Mouse (Mus musculus) limb, embryonic 15.5 days (tissue): ENCODE measurements around the gene Ramp2. TPM values are rescaled to one million over a fixed set of nuclear protein-coding genes. Genes with fewer than 3 reads are reported as not detected.

Experiments
- ATAC-seq: fragments of 200-750 bp; cut with Nextera tagmentation; 2 replicates; pipeline ENCODE4 v1.8.0; 2017; ENCODE audit warnings: low read depth, moderate TSS enrichment; ENCODE audit not compliant: insufficient number of reproducible peaks, low FRiP score, low TSS enrichment
- H3K27ac ChIP-seq: fragments of 300-500 bp; sonication (generic); 2 replicates; pipeline ENCODE4 v1.5.1; 2015; ENCODE audit warnings: moderate library complexity, mild to moderate bottlenecking, inconsistent platforms
- H3K27me3 ChIP-seq: fragments of 300-500 bp; sonication (generic); 2 replicates; pipeline ENCODE4 v1.6.1; 2015; ENCODE audit warnings: inconsistent platforms
- H3K36me3 ChIP-seq: fragments of 300-500 bp; sonication (generic); 2 replicates; pipeline ENCODE4 v1.6.1; 2015; ENCODE audit warnings: inconsistent platforms
- H3K4me1 ChIP-seq: fragments of 300-500 bp; sonication (generic); 2 replicates; pipeline ENCODE4 v1.6.1; 2015; ENCODE audit warnings: inconsistent platforms
- H3K4me2 ChIP-seq: fragments of 300-500 bp; sonication (generic); 2 replicates; pipeline ENCODE4 v1.6.1; 2015; ENCODE audit warnings: mild to moderate bottlenecking, inconsistent platforms
- H3K4me3 ChIP-seq: fragments of 300-500 bp; sonication (generic); 2 replicates; pipeline ENCODE4 v1.5.1; 2015; ENCODE audit warnings: mild to moderate bottlenecking, inconsistent platforms
- H3K9ac ChIP-seq: fragments of 300-500 bp; sonication (generic); 2 replicates; pipeline ENCODE4 v1.6.1; 2015; ENCODE audit warnings: inconsistent platforms
- H3K9me3 ChIP-seq: fragments of 300-500 bp; sonication (generic); 2 replicates; pipeline ENCODE4 v1.6.1; 2016; ENCODE audit warnings: inconsistent platforms
- WGBS: fragments of 180-500 bp; shearing (Covaris S2); methylation state at CpG from one replicate; pipeline ENCODE4 v1.1.7; 2015; 5-methylcytosine and 5-hydroxymethylcytosine counted together
- polyA plus RNA-seq: library from polyadenylated mRNA; unstranded; fragments of >200 nt; fragmentation: Nextera tagmentation; extraction: Ambion mirVana; gene quantifications from 2 replicates; pipeline ENCODE4 v1.2.1, GENCODE M21; 2015

Ramp2 gene
- 99.6 and 110 TPM in 2 replicates for polyA plus RNA-seq

- peak within 1 kb of the TSS; percentile 67 for H3K9ac ChIP-seq
- peak within 1 kb of the TSS; percentile 64 for H3K4me3 ChIP-seq
- ATAC-seq, result peak; percentile 69
- peak within 1 kb of the TSS; percentile 96 for H3K4me2 ChIP-seq
- no peaks in the 10 kb centered on the region for H3K9me3 ChIP-seq
- peaks cover 33% of the 10 kb centered on the region for H3K4me1 ChIP-seq
- no peaks in the 10 kb centered on the region for H3K36me3 ChIP-seq
- under 1% methylated on average over 61 of the region's 63 CpGs for WGBS
- H3K27me3 ChIP-seq, result peaks cover 12% of the 10 kb centered on the region
- peak within 1 kb of the TSS; percentile 82 for H3K27ac ChIP-seq
Measured at GRCm38 (mm10) chr11:101245855-101246701, at the start of gene Ramp2. TSS of gene Ramp2 (plus strand) at chr11:101246028.

DNA sequence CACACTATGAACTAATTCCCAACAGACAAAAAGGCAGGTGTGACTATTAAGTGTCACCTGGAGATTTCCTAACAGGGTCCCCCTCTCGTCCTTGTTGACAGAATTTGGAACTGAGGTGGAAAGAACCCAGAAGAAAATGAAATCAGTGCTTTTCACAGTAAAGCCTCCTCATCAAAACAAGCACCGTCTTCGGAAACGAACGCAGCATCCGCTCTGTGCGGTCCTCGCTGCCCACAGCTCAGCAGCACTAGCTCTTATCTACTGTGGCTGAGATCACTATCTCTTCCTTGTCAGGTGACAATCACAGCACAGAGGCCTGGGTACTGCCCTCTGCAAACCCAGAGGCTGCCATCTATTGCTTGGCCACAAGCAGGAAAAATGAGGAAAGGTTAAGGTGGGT lies 49.7 kb upstream of the Ramp2 start:
- H3K9me3 ChIP-seq, result no peaks in the 10 kb centered on the region
- H3K36me3 ChIP-seq, result peaks cover 86% of the 10 kb centered on the region
- no peaks in the 10 kb centered on the region for H3K27me3 ChIP-seq
- H3K4me2 ChIP-seq, result no peak overlapping the region
- 91% methylated on average over 8 of the region's 8 CpGs for WGBS
- no peak for ATAC-seq
- H3K4me3 ChIP-seq, result no peak overlapping the region
- no peak overlapping the region for H3K27ac ChIP-seq
- no peak overlapping the region for H3K9ac ChIP-seq
- peaks cover 6% of the 10 kb centered on the region; the same call in 1 of the 2 replicates for H3K4me1 ChIP-seq

- no peak for ATAC-seq
- Histone ChIP-seq H3K9ac (no peak overlapping the region), H3K27ac (no peak overlapping the region), H3K36me3 (peaks cover 89% of the 10 kb centered on the region), H3K4me1 (no peaks in the 10 kb centered on the region), H3K9me3 (no peaks in the 10 kb centered on the region), H3K4me3 (no peak overlapping the region), H3K4me2 (no peak overlapping the region), H3K27me3 (no peaks in the 10 kb centered on the region)
- 94% methylated on average over 3 of the region's 3 CpGs for WGBS
Measured at GRCm38 (mm10) chr11:101199555-101199954, 46.3 kb upstream of the Ramp2 start.

GRCm38 (mm10) chr11:101200986-101201385 lies 44.8 kb upstream of the Ramp2 start:
- WGBS, result 23% methylated on average over 7 of the region's 7 CpGs
- H3K4me2 ChIP-seq, result no peak overlapping the region
- no peak overlapping the region for H3K27ac ChIP-seq
- H3K27me3 ChIP-seq, result no peaks in the 10 kb centered on the region
- peaks cover 85% of the 10 kb centered on the region for H3K36me3 ChIP-seq
- H3K4me3 ChIP-seq, result no peak overlapping the region
- no peaks in the 10 kb centered on the region for H3K9me3 ChIP-seq
- no peak overlapping the region for H3K9ac ChIP-seq
- H3K4me1 ChIP-seq, result no peaks in the 10 kb centered on the region
- no peak for ATAC-seq

GRCm38 (mm10) chr11:101211970-101212369 lies 33.9 kb upstream of the Ramp2 start:
- H3K36me3 ChIP-seq, result peaks cover 75% of the 10 kb centered on the region
- no peak; the same call in 1 of the 2 replicates for ATAC-seq

DNA sequence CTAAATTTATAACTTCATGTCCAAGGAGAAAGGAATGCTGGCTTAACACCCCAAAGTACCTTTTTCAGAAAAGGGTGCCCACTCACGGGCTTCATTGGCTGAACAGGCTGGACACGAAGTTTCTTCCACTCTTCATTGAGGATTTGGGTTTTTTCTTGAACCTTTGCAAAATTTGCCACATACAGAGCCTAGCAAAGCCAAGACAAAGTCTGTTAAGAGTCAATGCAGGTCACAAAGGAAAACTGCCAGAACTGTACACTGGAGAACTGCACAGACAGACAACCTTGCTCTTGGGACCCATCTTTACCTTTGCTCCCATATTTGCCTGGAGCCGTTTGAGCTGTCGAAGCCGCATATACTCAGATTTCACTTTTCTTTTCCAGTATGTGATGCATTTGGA lies 28.9 kb upstream of the Ramp2 start:
- Histone ChIP-seq H3K9ac (no peak overlapping the region), H3K4me3 (no peak overlapping the region), H3K4me1 (no peaks in the 10 kb centered on the region), H3K9me3 (no peaks in the 10 kb centered on the region), H3K27me3 (no peaks in the 10 kb centered on the region), H3K36me3 (peaks cover 52% of the 10 kb centered on the region), H3K4me2 (no peak overlapping the region), H3K27ac (no peak overlapping the region)
- ATAC-seq, result no peak
- 87% methylated on average over 5 of the region's 5 CpGs for WGBS

More at GRCm38 (mm10) chr11:101211970-101212369, 33.9 kb upstream of the Ramp2 start:
- Histone ChIP-seq H3K9me3 (no peaks in the 10 kb centered on the region), H3K4me2 (no peak overlapping the region), H3K4me1 (no peaks in the 10 kb centered on the region), H3K27ac (no peak overlapping the region), H3K4me3 (no peak overlapping the region), H3K27me3 (no peaks in the 10 kb centered on the region), H3K9ac (no peak overlapping the region)
- WGBS, result 41% methylated on average over 3 of the region's 3 CpGs

DNA sequence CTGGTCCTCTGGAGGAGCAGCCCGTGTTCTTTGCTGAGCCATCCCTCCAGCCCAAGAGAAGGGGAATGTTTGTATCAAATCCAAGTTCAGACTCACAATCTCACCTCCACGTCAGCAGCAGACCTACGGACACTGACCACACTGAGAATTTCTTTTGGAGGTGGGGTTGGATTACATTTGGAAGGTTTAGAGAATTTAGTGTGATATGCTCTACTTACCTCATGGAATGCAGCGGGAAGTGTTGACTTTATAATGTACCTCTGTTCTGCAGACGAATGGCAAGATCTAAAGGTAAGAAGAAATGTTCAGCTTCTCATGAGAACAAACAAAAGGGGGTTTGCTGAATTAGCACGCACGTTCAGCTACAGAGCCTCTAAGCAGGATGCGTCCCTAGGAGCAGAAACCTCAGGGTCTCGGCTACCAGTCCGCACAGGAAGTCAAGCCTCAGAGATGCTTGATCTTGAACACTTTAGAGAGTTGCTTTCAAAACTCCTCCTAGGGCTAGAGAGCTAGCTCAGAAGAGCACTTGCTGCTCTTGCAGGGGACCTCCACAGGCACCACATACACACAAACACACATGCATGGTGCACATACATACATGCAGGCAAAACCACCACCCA lies 27.3 kb upstream of the Ramp2 start:
- WGBS, result 83% methylated on average over 10 of the region's 10 CpGs
- ATAC-seq, result no peak
- Histone ChIP-seq H3K4me2 (no peak overlapping the region), H3K4me3 (no peak overlapping the region), H3K36me3 (peaks cover 44% of the 10 kb centered on the region), H3K4me1 (no peaks in the 10 kb centered on the region), H3K9ac (no peak overlapping the region), H3K9me3 (no peaks in the 10 kb centered on the region), H3K27me3 (no peaks in the 10 kb centered on the region), H3K27ac (no peak overlapping the region)

DNA sequence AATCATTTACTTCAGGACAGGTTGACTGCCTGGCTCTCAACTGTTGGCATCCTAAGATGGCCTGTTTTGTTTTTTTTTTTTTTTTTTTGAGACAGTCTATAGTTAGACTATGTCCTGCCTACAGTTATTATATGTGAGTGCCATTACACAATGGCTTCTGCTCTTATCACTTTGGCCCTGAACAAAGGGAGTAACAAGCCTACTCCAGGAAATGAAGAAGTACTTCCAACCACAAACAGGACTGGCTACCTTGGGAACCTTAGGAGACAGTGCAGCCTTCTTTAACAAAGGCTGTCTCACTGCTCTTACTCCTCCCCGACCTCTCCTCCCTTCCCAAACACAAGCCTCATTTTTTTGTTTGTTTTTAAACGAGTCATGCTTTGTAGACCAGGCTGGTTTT lies 25.0 kb upstream of the Ramp2 start:
- Histone ChIP-seq H3K27me3 (no peaks in the 10 kb centered on the region), H3K4me2 (no peak overlapping the region), H3K4me3 (no peak overlapping the region), H3K9ac (no peak overlapping the region), H3K9me3 (no peaks in the 10 kb centered on the region), H3K4me1 (no peaks in the 10 kb centered on the region), H3K36me3 (peaks cover 22% of the 10 kb centered on the region), H3K27ac (no peak overlapping the region)
- WGBS, result 60% methylated on average over 2 of the region's 2 CpGs
- no peak for ATAC-seq

DNA sequence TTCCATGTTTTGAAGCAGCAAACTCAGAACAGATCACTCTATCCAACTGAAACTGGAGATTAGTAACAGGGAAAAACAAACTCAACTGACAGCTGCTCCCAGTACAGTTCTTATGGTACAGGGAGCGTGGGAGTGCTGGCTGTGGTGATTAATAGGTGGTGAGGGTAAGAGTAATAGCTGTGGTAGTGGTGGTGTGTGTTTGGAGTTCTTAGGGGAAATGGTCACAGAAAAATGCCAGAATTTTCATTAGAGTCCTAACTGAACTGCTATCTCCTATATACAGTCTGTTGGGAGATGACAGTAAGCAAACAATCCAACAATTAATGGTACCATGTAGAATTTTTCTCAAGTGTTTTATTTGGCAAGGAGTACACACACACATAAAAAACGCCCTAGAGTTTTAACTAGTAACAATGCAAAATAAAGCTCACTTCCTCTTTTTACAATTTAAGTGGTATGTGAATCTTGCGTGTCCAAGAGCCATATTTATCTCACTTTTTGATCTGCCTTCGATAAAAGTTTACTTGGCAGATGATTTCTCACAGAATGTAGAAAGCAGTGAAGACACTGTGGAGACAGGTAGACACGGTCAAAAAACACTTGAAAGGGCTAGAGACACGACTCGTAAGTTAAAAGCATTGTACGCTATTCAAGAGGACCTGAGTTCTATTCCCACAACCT lies 24.4 kb upstream of the Ramp2 start:
- Histone ChIP-seq H3K27me3 (no peaks in the 10 kb centered on the region), H3K9ac (no peak overlapping the region), H3K4me3 (no peak overlapping the region), H3K4me1 (no peaks in the 10 kb centered on the region), H3K27ac (no peak overlapping the region), H3K36me3 (peaks cover 16% of the 10 kb centered on the region), H3K9me3 (no peaks in the 10 kb centered on the region), H3K4me2 (no peak overlapping the region)
- 82% methylated on average over 8 of the region's 8 CpGs for WGBS
- no peak for ATAC-seq

DNA sequence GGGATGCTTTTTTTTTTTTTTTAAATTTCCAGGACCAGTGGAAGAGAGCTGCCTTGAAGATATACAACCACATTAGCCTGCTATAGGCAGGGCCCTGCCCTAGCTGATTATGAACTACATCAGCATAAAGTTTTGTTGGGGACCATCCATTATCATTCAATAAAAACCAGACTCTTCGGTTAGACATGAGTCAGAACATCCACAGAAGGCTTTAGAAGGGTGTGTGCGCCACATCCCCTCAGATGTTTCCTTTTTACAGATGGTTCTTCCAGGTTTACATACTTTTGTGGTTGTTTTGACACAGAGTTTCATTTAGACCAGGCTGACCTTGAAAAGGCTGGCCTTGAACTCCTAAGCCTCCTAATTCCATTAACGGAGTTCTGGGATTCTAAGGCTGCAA lies 21.5 kb upstream of the Ramp2 start:
- 0 out of 2 replicates have a peak, but pooled peaks cover under 1% of the 10 kb centered on the region for H3K4me1 ChIP-seq
- no peak overlapping the region for H3K4me2 ChIP-seq
- no peak for ATAC-seq
- 0 out of 2 replicates have a peak, but pooled peaks cover 3% of the 10 kb centered on the region for H3K36me3 ChIP-seq
- H3K9ac ChIP-seq, result no peak overlapping the region
- H3K4me3 ChIP-seq, result no peak overlapping the region
- WGBS, result 81% methylated on average over 3 of the region's 3 CpGs
- no peak overlapping the region for H3K27ac ChIP-seq
- no peaks in the 10 kb centered on the region for H3K9me3 ChIP-seq
- H3K27me3 ChIP-seq, result no peaks in the 10 kb centered on the region

DNA sequence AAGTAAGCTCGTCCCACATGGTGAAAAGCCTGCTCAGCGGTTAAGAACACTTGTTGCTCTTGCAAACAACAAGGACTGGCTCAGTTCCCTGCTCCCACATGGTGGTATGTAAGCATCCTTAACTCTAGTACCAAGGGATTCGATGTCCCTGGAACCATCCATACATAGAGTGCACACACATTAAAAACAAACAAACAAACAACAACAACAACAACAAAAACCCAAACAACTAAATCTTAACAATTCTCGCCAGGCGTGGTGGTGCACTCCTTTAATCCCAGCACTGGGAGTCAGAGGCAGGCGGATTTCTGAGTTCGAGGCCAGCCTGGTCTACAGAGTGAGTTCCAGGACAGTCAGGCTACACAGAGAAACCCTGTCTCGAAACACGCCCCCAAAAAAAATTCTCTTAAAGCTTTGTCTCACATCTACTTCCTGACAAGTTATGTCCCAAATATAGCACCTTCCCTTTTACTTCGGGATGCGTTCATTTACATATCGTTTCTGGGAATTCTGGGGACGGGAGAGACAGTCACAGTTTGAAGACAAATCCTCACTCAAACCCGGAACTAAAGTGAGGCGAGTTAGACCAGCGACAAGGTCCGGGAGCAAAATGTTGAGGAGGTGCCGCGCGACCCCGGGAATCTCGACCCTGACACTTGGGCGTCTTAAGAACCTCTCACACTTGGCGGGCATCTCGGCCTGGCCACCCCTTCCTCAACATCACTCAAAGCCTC lies 20.3 kb upstream of the Ramp2 start:
- H3K4me3 ChIP-seq, result peak overlapping the region; percentile 84
- 19% methylated on average over 25 of the region's 25 CpGs for WGBS
- H3K9ac ChIP-seq, result peak overlapping the region; percentile 76
- H3K27me3 ChIP-seq, result no peaks in the 10 kb centered on the region
- peak overlapping the region; percentile 78 for H3K4me2 ChIP-seq
- 0 out of 2 replicates have a peak, but pooled peaks cover 3% of the 10 kb centered on the region for H3K36me3 ChIP-seq
- H3K9me3 ChIP-seq, result no peaks in the 10 kb centered on the region
- H3K27ac ChIP-seq, result peak overlapping the region; percentile 74
- H3K4me1 ChIP-seq, result peaks cover 12% of the 10 kb centered on the region
- ATAC-seq, result no peak
